Mouse (Mus musculus) midbrain, embryonic 14.5 days (tissue): ENCODE data around the gene Rgl1. TPM values are rescaled to one million over a fixed set of nuclear protein-coding genes. Genes with fewer than 3 reads are reported as not detected.

ENCODE experiments used
- ATAC-seq: fragments of 200-750 bp; cut with Nextera tagmentation; 2 replicates; pipeline ENCODE4 v1.8.0; 2017; ENCODE audit warnings: moderate number of reproducible peaks, moderate library complexity; ENCODE audit not compliant: low FRiP score, low TSS enrichment
- DNase-seq: peaks from one replicate; pipeline ENCODE4 v3.0.0-alpha.2; 2015
- H3K27ac ChIP-seq: fragments of 300-500 bp; sonication (generic); replicated peaks from 2 replicates; pipeline ENCODE4 v1.5.1; 2014; ENCODE audit warnings: mild to moderate bottlenecking, low read depth, low read length, moderate library complexity
- H3K27me3 ChIP-seq: fragments of 300-500 bp; sonication (generic); 2 replicates; pipeline ENCODE4 v1.6.1; 2014; ENCODE audit warnings: low read length, control low read depth, mixed read lengths; ENCODE audit not compliant: control insufficient read depth, insufficient read depth
- H3K36me3 ChIP-seq: fragments of 300-500 bp; sonication (generic); 2 replicates; pipeline ENCODE4 v1.6.1; 2014; ENCODE audit warnings: low read length, control low read depth; ENCODE audit not compliant: control insufficient read depth, insufficient read depth
- H3K4me1 ChIP-seq: fragments of 300-500 bp; sonication (generic); 2 replicates; pipeline ENCODE4 v1.6.1; 2014; ENCODE audit warnings: mild to moderate bottlenecking, antibody characterized with exemption, low read length, control low read depth; ENCODE audit not compliant: control insufficient read depth, insufficient read depth
- H3K4me2 ChIP-seq: fragments of 300-500 bp; sonication (generic); 2 replicates; pipeline ENCODE4 v1.6.1; 2014; ENCODE audit warnings: mild to moderate bottlenecking, low read length, moderate library complexity
- H3K4me3 ChIP-seq: fragments of 300-500 bp; sonication (generic); replicated peaks from 2 replicates; pipeline ENCODE4 v1.5.1; 2014; ENCODE audit warnings: low read depth, low read length
- H3K9ac ChIP-seq: fragments of 300-500 bp; sonication (generic); replicated peaks from 2 replicates; pipeline ENCODE4 v1.6.1; 2014; ENCODE audit warnings: mild to moderate bottlenecking, low read length, moderate library complexity
- H3K9me3 ChIP-seq: fragments of 300-500 bp; sonication (generic); 2 replicates; pipeline ENCODE4 v1.6.1; 2016; ENCODE audit warnings: low read length, control low read depth, mixed read lengths; ENCODE audit not compliant: control insufficient read depth
- WGBS: fragments of 180-500 bp; shearing (Covaris S2); extraction: QIAGEN DNeasy Blood & Tissue Kit; methylation state at CpG from one replicate; pipeline ENCODE4 v1.1.7; 2014; 5-methylcytosine and 5-hydroxymethylcytosine counted together
- polyA plus RNA-seq: library from polyadenylated mRNA; unstranded; fragments of >200 nt; fragmentation: Nextera tagmentation; extraction: Ambion mirVana; gene quantifications from 2 replicates; pipeline ENCODE4 v1.2.1, GENCODE M21; 2014

The Rgl1 gene
- polyA plus RNA-seq, 1 experiment from 2014 or later: 16.6 TPM

DNA sequence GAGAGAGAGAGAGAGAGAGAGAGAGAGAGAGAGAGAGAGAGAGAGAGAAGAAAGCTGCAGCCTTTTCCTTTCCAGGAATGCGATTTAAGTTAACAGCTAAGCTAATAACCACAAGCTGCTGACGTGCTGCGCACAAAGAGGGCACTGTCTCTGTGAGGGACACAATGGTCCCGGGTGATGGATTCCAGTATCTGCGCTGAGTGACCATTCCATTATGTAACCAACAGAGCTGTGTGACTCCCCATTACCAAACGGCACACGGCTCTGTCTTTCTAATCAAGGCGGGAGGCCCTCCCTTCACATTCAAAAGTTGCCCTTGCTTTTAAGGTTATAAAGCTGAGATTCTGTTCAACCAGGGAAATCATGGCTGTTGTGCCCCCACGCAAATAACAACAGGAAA lies 162.5 kb downstream of the Rgl1 start:
- Histone ChIP-seq H3K4me1 (no peaks in the 10 kb centered on the region), H3K4me3 (no peak overlapping the region), H3K27me3 (no peaks in the 10 kb centered on the region), H3K36me3 (no peaks in the 10 kb centered on the region), H3K9ac (no peak overlapping the region), H3K4me2 (no peak overlapping the region), H3K27ac (no peak overlapping the region), H3K9me3 (no peaks in the 10 kb centered on the region)
- ATAC-seq (no peak), DNase-seq (no peak)
- WGBS: 78% methylated on average over 9 of the region's 9 CpGs

DNA sequence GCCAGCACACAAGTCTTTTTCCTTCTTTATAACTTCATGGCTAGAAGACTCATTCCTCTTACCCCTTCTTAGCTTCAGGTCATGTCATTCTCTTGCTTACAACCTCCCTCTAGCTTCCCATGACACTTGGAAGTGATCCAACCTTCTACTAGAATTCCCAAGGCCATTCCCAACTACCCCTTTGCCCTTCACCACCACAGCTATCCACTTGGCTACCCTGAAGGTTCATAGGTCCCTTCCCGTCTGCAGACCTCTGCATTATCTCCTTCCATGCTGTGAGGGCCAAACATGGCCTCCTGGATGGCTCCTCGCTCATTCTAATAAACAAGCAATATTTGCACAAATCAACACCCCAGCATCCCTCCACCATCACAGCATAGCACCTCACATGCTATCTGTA lies 165.7 kb downstream of the Rgl1 start:
- Histone ChIP-seq H3K9me3 (no peaks in the 10 kb centered on the region), H3K4me3 (no peak overlapping the region), H3K4me1 (no peaks in the 10 kb centered on the region), H3K27ac (no peak overlapping the region), H3K9ac (no peak overlapping the region), H3K36me3 (no peaks in the 10 kb centered on the region), H3K27me3 (no peaks in the 10 kb centered on the region), H3K4me2 (no peak overlapping the region)
- 89% methylated on average over 2 of the region's 2 CpGs for WGBS
- DNase-seq: no peak
- ATAC-seq: no peak

DNA sequence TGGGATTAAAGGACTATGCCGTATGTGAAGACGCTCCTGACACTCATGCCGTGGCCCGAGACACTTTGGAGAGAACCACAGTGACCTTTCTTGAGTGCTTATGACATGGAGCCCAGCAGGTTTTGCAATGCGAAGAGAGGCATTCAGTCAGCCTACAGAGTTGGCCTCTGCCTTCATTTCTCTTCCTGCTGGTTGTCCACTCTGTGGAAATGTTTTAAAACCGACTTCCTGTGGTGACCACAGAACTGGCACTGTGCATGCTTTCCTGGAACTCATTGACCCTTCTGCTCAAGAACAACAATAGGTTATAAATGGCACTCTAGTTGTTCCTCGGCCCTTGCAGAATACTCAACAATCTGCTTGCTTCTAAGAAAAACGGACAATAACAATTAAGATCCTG lies 166.8 kb downstream of the Rgl1 start:
- Histone ChIP-seq H3K4me1 (no peaks in the 10 kb centered on the region), H3K4me3 (no peak overlapping the region), H3K36me3 (no peaks in the 10 kb centered on the region), H3K9ac (no peak overlapping the region), H3K9me3 (no peaks in the 10 kb centered on the region), H3K27me3 (no peaks in the 10 kb centered on the region), H3K4me2 (no peak overlapping the region), H3K27ac (no peak overlapping the region)
- ATAC-seq (no peak), DNase-seq (no peak)
- 88% methylated on average over 8 of the region's 8 CpGs for WGBS

DNA sequence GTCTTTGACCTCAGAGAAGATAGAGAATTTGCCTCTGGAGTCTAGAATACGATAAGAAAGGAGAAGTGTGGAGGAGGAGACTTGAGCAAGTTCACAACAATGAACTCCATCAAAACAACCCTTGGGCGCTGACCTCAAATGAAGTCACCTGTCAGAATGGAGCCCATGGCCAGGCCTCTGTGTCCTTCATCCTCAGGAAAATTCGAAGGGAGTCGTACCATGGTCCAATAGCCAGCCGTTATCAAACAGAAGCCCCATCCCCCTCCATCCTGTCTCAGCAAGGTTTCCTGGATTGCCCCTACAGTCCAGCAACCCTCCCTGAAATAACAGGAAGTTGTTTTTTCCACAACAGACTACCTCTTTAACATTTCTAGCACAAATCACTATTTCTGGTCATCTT lies 171.5 kb downstream of the Rgl1 start:
- Histone ChIP-seq H3K9ac (no peak overlapping the region), H3K4me2 (no peak overlapping the region), H3K4me3 (no peak overlapping the region), H3K27ac (no peak overlapping the region), H3K36me3 (no peaks in the 10 kb centered on the region), H3K9me3 (no peaks in the 10 kb centered on the region), H3K4me1 (no peaks in the 10 kb centered on the region), H3K27me3 (no peaks in the 10 kb centered on the region)
- no peak for DNase-seq
- 88% methylated on average over 5 of the region's 5 CpGs for WGBS
- no peak for ATAC-seq

DNA sequence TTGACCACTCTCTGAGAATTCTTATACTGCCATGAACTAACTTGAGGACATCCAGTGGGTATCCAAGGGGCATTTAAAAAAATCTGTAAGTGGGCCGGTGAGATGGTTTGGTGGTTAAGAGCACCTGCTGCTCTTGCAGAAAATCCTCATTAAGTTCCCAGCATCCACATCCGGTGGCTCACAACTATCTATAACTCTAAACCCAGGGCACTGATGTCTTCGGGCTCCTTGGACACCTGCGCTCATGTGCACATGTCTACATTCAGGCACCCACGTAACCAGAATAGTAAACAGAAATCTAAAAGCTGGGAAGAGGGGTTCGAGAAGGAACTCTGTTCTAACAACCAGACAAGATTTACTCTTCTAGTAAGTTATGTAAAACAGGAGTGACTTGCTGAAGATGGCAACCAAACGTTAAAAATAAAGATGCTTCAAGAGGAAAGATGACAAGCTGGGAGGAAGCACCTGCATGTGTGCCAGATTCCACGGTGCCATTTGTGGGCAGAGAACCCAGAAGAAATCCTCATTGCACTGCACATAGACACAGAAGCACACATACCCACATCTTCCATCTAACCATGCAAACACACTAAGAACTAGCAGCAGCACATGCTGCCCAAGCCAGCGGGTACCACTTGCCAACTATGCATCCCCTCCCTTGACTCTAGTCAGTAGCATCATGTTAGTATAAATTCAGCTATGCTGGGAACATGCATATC lies 172.2 kb downstream of the Rgl1 start:
- DNase-seq (no peak), ATAC-seq (no peak)
- Histone ChIP-seq H3K9me3 (no peaks in the 10 kb centered on the region), H3K27me3 (no peaks in the 10 kb centered on the region), H3K36me3 (no peaks in the 10 kb centered on the region), H3K27ac (no peak overlapping the region), H3K9ac (no peak overlapping the region), H3K4me1 (0 out of 2 replicates have a peak, but pooled peaks cover 7% of the 10 kb centered on the region), H3K4me2 (no peak overlapping the region), H3K4me3 (no peak overlapping the region)
- 90% methylated on average over 9 of the region's 9 CpGs for whole genome bisulfite sequencing

GRCm38 (mm10) chr1:152593382-152593781 lies 172.8 kb downstream of the Rgl1 start:
- DNase-seq: no peak
- Histone ChIP-seq H3K4me1 (0 out of 2 replicates have a peak, but pooled peaks cover 7% of the 10 kb centered on the region), H3K27me3 (no peaks in the 10 kb centered on the region), H3K9me3 (no peaks in the 10 kb centered on the region), H3K4me2 (no peak overlapping the region), H3K27ac (no peak overlapping the region), H3K36me3 (no peaks in the 10 kb centered on the region), H3K9ac (no peak overlapping the region), H3K4me3 (no peak overlapping the region)
- no peak for ATAC-seq
- 93% methylated on average over 7 of the region's 7 CpGs for WGBS

GRCm38 (mm10) chr1:152592609-152593008 lies 173.5 kb downstream of the Rgl1 start:
- ATAC-seq (no peak), DNase-seq (no peak)
- Histone ChIP-seq H3K36me3 (no peaks in the 10 kb centered on the region), H3K9me3 (no peaks in the 10 kb centered on the region), H3K4me3 (no peak overlapping the region), H3K27ac (no peak overlapping the region), H3K9ac (no peak overlapping the region), H3K27me3 (no peaks in the 10 kb centered on the region), H3K4me2 (no peak overlapping the region), H3K4me1 (0 out of 2 replicates have a peak, but pooled peaks cover 7% of the 10 kb centered on the region)
- 84% methylated on average over 6 of the region's 6 CpGs for WGBS

GRCm38 (mm10) chr1:152591746-152592498 lies 174.2 kb downstream of the Rgl1 start:
- Histone ChIP-seq H3K36me3 (no peaks in the 10 kb centered on the region), H3K4me1 (0 out of 2 replicates have a peak, but pooled peaks cover 7% of the 10 kb centered on the region), H3K9me3 (no peaks in the 10 kb centered on the region), H3K27ac (no peak overlapping the region), H3K9ac (no peak overlapping the region), H3K4me2 (no peak overlapping the region), H3K27me3 (no peaks in the 10 kb centered on the region), H3K4me3 (no peak overlapping the region)
- ATAC-seq: no peak
- WGBS: 91% methylated on average over 15 of the region's 15 CpGs
- DNase-seq: no peak

- Histone ChIP-seq H3K9ac (no peak overlapping the region), H3K9me3 (no peaks in the 10 kb centered on the region), H3K4me1 (0 out of 2 replicates have a peak, but pooled peaks cover 7% of the 10 kb centered on the region), H3K4me2 (no peak overlapping the region), H3K36me3 (no peaks in the 10 kb centered on the region), H3K27me3 (no peaks in the 10 kb centered on the region), H3K27ac (no peak overlapping the region), H3K4me3 (no peak overlapping the region)
- 86% methylated on average over 5 of the region's 5 CpGs for WGBS
- no peak for ATAC-seq
- no peak for DNase-seq
Observed at GRCm38 (mm10) chr1:152590321-152590720, 175.8 kb downstream of the Rgl1 start.
